Mouse (Mus musculus) macrophage (primary cell): ENCODE results near the gene Chd3. TPM values are rescaled to one million over a fixed set of nuclear protein-coding genes. Genes with fewer than 3 reads are reported as not detected.

Experiments used
- H3K27ac ChIP-seq: fragments of 350-480 bp; formaldehyde crosslinking; 2 replicates; pipeline ENCODE4 v1.9.0; 2021
- H3K36me3 ChIP-seq: fragments of 350-480 bp; formaldehyde crosslinking; 2 replicates; pipeline ENCODE4 v1.9.0; 2021; ENCODE audit errors: inconsistent target
- H3K4me3 ChIP-seq: fragments of 350-480 bp; formaldehyde crosslinking; 2 replicates; pipeline ENCODE4 v1.9.0; 2021; ENCODE audit errors: inconsistent target
- H3K79me2 ChIP-seq: fragments of 350-480 bp; formaldehyde crosslinking; 2 replicates; pipeline ENCODE4 v1.9.0; 2021; ENCODE audit errors: inconsistent target
- WGBS: methylation state at CpG from one replicate; pipeline ENCODE4 v1.1.7; 2026; ENCODE audit warnings: inconsistent platforms; ENCODE audit not compliant: missing documents; 5-methylcytosine and 5-hydroxymethylcytosine counted together
- polyA plus RNA-seq: library from polyadenylated mRNA; stranded (reverse); fragments of 250-400 nt; gene quantifications from 3 replicates; pipeline ENCODE4 v1.2.4, GENCODE M21; 2018; ENCODE audit warnings: inconsistent platforms
- total RNA-seq, 78 experiments: library from RNA; depleted of rRNA; stranded (reverse); fragments of 250-400 nt; gene quantifications; 1 replicate in 9 of 78; 2 replicates in 24 of 78; 3 replicates in 43 of 78; 4 replicates in 2 of 78; pipeline ENCODE4 v1.2.4; 2018; ENCODE audit warnings: inconsistent platforms in 56 of 78

Chd3 gene
- total RNA-seq (2018; cell fraction: chromatin; rRNA removed): 100 to 1,000 TPM in 25 of 26 experiments, 10 to 100 TPM in 1; 63.9 to 453 (median 249) TPM
- 10 to 100 TPM; 29.0 to 87.7 (median 51.6) TPM for total RNA-seq (2018; cell fraction: cytosol; rRNA removed)
- total RNA-seq (2018; cell fraction: nucleus; rRNA removed): 100 to 1,000 TPM in 19 of 26 experiments, 10 to 100 TPM in 7; 53.3 to 254 (median 120) TPM
- 43.6 to 105 TPM (median 82.3 TPM) in 3 replicates for polyA plus RNA-seq

- Histone ChIP-seq H3K27ac (peak within 1 kb of the TSS; percentile 89), H3K79me2 (peaks cover 12% of the 10 kb centered on the region; the same call in 1 of the 2 replicates), H3K4me3 (peak within 1 kb of the TSS; percentile 43), H3K36me3 (no peaks in the 10 kb centered on the region)
- WGBS: 13% methylated on average over 11 of the region's 34 CpGs
Measured at GRCm38 (mm10) chr11:69369215-69369989, at the start of gene Chd3. Gene Chd3, minus strand, starts transcription at chr11:69369406.

GRCm38 (mm10) chr11:69417449-69418384, 48.5 kb upstream of the Chd3 start:
- no peaks in the 10 kb centered on the region for H3K36me3 ChIP-seq
- peak overlapping the region; percentile 80 for H3K27ac ChIP-seq
- H3K4me3 ChIP-seq: peak overlapping the region; percentile 36
- H3K79me2 ChIP-seq: no peaks in the 10 kb centered on the region
- WGBS: under 1% methylated on average over 39 of the region's 39 CpGs

GRCm38 (mm10) chr11:69416921-69417448, 47.8 kb upstream of the Chd3 start:
- H3K27ac ChIP-seq: peak overlapping the region; percentile 80; the same call in 1 of the 2 replicates
- H3K79me2 ChIP-seq: no peaks in the 10 kb centered on the region
- H3K4me3 ChIP-seq: no peak overlapping the region
- H3K36me3 ChIP-seq: no peaks in the 10 kb centered on the region
- 48% methylated on average over 8 of the region's 8 CpGs for WGBS

GRCm38 (mm10) chr11:69416509-69416908, 47.3 kb upstream of the Chd3 start:
- H3K36me3 ChIP-seq: no peaks in the 10 kb centered on the region
- H3K79me2 ChIP-seq: no peaks in the 10 kb centered on the region
- no peak overlapping the region; the same call in 1 of the 2 replicates for H3K4me3 ChIP-seq
- 23% methylated on average over 4 of the region's 4 CpGs for WGBS
- H3K27ac ChIP-seq: no peak overlapping the region

GRCm38 (mm10) chr11:69415668-69416451, 46.7 kb upstream of the Chd3 start:
- WGBS: 23% methylated on average over 12 of the region's 25 CpGs
- H3K79me2 ChIP-seq: no peaks in the 10 kb centered on the region
- no peaks in the 10 kb centered on the region for H3K36me3 ChIP-seq
- H3K27ac ChIP-seq: peak overlapping the region; percentile 22
- peak overlapping the region; percentile 10; the same call in 1 of the 2 replicates for H3K4me3 ChIP-seq

DNA sequence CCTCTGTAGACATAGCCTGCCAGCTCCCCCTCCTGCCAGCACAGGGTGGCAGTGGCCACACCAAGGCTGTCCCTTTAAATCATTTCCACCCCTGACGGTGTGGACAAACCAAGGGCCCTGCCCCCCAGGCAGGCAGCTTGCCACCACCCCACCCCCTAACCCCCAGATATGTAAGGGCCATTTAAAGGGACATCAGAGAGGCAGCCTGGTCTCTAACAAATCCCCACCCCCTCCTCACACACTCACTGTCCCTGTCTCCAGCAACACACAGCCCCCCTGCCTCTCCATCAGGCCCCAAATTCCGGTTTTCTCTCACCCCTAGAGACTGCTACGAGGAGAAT, 46.1 kb upstream of the Chd3 start:
- Histone ChIP-seq H3K4me3 (peak overlapping the region; percentile 10; the same call in 1 of the 2 replicates), H3K36me3 (no peaks in the 10 kb centered on the region), H3K27ac (peak overlapping the region; percentile 22), H3K79me2 (no peaks in the 10 kb centered on the region)
- WGBS: 32% methylated on average over 3 of the region's 3 CpGs

GRCm38 (mm10) chr11:69414421-69415326, 45.5 kb upstream of the Chd3 start:
- Histone ChIP-seq H3K36me3 (no peaks in the 10 kb centered on the region), H3K4me3 (no peak overlapping the region), H3K27ac (peak overlapping the region; percentile 22), H3K79me2 (no peaks in the 10 kb centered on the region)
- WGBS: 62% methylated on average over 4 of the region's 4 CpGs

DNA sequence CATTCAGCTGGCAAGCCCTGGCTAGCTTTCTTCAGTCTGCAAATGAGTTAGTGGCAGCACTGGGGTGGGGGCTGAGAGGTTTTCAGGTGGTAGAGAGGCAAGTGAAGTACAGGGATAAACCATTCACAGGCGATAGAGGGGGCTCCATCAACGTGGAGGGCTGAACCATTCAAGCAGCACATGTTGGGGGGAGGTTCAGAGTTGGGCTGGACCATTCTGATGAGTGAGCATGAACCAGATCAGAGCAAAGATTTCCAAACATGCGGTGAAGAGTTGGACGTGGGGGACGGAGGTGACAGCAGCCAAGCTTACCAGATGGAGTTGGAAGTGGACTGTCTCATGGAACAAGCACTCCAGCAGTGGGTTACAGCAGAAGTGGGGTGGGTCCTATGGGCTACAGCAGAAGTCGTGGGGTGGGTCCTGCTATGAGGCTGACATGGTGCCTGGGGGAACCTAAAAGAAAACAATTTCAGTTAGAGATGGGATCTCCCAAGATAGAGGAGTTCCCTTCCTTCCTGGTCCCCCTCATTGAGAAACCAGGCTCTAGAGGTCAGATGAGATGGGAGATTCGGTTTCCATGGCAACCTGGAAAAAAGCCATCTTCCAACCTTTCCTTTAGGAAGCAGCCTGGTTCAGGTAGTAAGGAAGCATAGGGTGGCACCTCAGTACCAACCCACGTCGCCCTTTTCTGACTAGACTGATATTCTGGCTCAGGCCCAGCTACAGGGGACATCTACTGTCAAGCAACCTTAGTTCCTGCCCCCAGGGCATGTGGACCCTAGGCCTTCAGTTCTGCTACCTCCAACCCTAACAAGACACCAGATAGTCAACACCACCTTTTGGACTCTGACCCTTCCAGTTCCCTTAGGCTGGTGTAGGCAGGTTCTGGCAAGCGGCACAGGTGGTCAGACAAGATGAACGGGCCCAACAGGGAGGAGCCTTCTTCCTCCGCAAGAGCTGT, 44.3 kb upstream of the Chd3 start, which contains the start of gene Kdm6b:
Gene Kdm6b (minus strand): TSS at position 455 of the 961 bp plus-strand sequence.
- H3K4me3 ChIP-seq: no peak within 1 kb of the TSS
- H3K79me2 ChIP-seq: no peaks in the 10 kb centered on the region
- no peaks in the 10 kb centered on the region for H3K36me3 ChIP-seq
- WGBS: 69% methylated on average over 12 of the region's 12 CpGs
- peak within 1 kb of the TSS; percentile 22; the same call in 1 of the 2 replicates for H3K27ac ChIP-seq

DNA sequence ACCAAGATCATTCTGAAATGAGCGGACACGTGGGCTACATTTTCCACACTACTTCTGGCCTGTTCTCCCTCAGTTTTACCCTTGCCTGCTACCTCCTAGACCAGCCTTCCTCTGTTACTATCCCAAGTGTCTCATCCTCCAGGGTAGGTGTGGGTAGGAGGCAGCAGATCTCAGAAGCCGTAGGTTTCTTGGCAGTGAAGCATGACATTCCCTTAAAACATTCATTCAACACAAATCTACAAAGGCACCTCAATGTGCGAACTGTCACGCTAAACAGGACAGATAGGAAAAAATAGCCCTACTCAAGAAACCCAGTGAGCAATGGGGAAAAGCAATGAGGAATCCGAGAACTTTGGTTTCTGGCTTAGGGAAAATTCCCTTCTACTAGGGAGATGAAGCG, 43.3 kb upstream of the Chd3 start:
- WGBS: 82% methylated on average over 7 of the region's 7 CpGs
- H3K79me2 ChIP-seq: peaks cover 8% of the 10 kb centered on the region; the same call in 1 of the 2 replicates

GRCm38 (mm10) chr11:69411538-69412203, 42.5 kb upstream of the Chd3 start:
- 8% methylated on average over 35 of the region's 39 CpGs for WGBS
- Histone ChIP-seq H3K27ac (peak overlapping the region; percentile 96), H3K4me3 (peak overlapping the region; percentile 64), H3K79me2 (peaks cover 16% of the 10 kb centered on the region; the same call in 1 of the 2 replicates), H3K36me3 (peaks cover 7% of the 10 kb centered on the region; the same call in 1 of the 2 replicates)

More for the DNA sequence above, 43.3 kb upstream of the Chd3 start:
- Histone ChIP-seq H3K4me3 (no peak overlapping the region), H3K27ac (no peak overlapping the region), H3K36me3 (no peaks in the 10 kb centered on the region)

DNA sequence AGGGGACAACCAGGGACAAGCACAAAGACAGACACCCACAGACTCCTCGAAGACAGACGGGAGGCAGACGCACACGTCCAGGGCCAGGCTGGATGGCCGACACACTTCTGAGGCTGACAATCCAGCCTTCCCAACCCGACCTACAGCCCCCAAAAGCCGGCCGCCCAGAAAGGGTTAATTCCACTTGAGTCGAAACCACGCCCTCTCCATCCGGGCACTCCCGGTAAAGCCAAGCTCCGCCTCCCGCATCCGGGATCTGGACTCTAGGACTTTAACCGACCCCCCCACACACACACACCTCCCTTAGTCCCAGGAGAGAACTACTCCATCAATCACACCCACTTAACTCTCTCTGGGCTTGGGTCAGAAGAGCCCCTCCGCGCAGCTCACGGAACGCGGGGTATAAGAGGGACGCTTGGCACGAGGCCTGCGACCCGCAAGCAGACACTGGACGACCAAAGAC, 41.9 kb upstream of the Chd3 start:
- Histone ChIP-seq H3K79me2 (peaks cover 16% of the 10 kb centered on the region; the same call in 1 of the 2 replicates), H3K4me3 (peak overlapping the region; percentile 64), H3K27ac (peak overlapping the region; percentile 96), H3K36me3 (peaks cover 7% of the 10 kb centered on the region; the same call in 1 of the 2 replicates)
- WGBS: 0% methylated on average over 20 of the region's 26 CpGs
